Mouse (Mus musculus) cerebellum, postnatal 10 days (tissue): ENCODE measurements around the gene Il3.
A peak's percentile ranks its signal among the peaks of the same experiment; 100 is the strongest.
"Not testable (repeated sequence)": the region's sequence is repeated elsewhere in the genome, so short reads cannot be mapped to it uniquely, and the experiment has no call there.

Experiments
- DNase-seq, 2 experiments: peaks; one replicate each; pipeline ENCODE4 v3.0.0; 2021; ENCODE audit warnings: mixed read lengths in 2 of 2

Gene Il3

GRCm38 (mm10) chr11:54267177-54267576, at the start of gene Il3:
TSS of gene Il3 (minus strand) at chr11:54267277.
- no peak for DNase-seq

- no peak for DNase-seq
Measured at GRCm38 (mm10) chr11:54315336-54315735, 48.3 kb upstream of the Il3 start.

GRCm38 (mm10) chr11:54314740-54315139, 47.7 kb upstream of the Il3 start:
- DNase-seq = peak; percentile 62 to 72

GRCm38 (mm10) chr11:54313391-54314360, 46.6 kb upstream of the Il3 start:
- DNase-seq = peak in 1 of 2 experiments; percentile 1

GRCm38 (mm10) chr11:54312603-54313002, 45.5 kb upstream of the Il3 start:
- no peak for DNase-seq

- peak; percentile 28 to 51 for DNase-seq
Measured at GRCm38 (mm10) chr11:54312021-54312420, 44.9 kb upstream of the Il3 start.

GRCm38 (mm10) chr11:54310588-54310987, 43.5 kb upstream of the Il3 start:
- DNase-seq = no peak

GRCm38 (mm10) chr11:54307139-54307816, 40.2 kb upstream of the Il3 start:
- peak; percentile 67 to 70 for DNase-seq

- DNase-seq = no peak
Measured at GRCm38 (mm10) chr11:54305331-54305730, 38.3 kb upstream of the Il3 start.

- peak; percentile 77 to 86 for DNase-seq
Measured at GRCm38 (mm10) chr11:54304471-54304873, 37.4 kb upstream of the Il3 start.

GRCm38 (mm10) chr11:54303728-54304470, 36.8 kb upstream of the Il3 start, which contains the start of gene Acsl6:
TSS of gene Acsl6 (plus strand) at chr11:54303798.
- DNase-seq = peak; percentile 84 to 87

- no peak for DNase-seq
Measured at GRCm38 (mm10) chr11:54303076-54303727, 36.1 kb upstream of the Il3 start.

- DNase-seq = peak; percentile 34 to 39
Measured at GRCm38 (mm10) chr11:54302606-54303005, 35.5 kb upstream of the Il3 start.

- DNase-seq = peak in 1 of 2 experiments; percentile 35
Measured at GRCm38 (mm10) chr11:54301994-54302393, 34.9 kb upstream of the Il3 start.

GRCm38 (mm10) chr11:54298777-54299176, 31.7 kb upstream of the Il3 start:
- no peak for DNase-seq

GRCm38 (mm10) chr11:54297471-54297870, 30.4 kb upstream of the Il3 start:
- DNase-seq = not testable (repeated sequence)

- no peak for DNase-seq
Measured at GRCm38 (mm10) chr11:54296734-54297133, 29.7 kb upstream of the Il3 start.

GRCm38 (mm10) chr11:54295971-54296370, 28.9 kb upstream of the Il3 start:
- no peak for DNase-seq

- DNase-seq = no peak
Measured at GRCm38 (mm10) chr11:54293980-54294807, 27.1 kb upstream of the Il3 start.

GRCm38 (mm10) chr11:54292163-54292562, 25.1 kb upstream of the Il3 start:
- DNase-seq = no peak

- DNase-seq = no peak
Measured at GRCm38 (mm10) chr11:54287821-54288453, 20.9 kb upstream of the Il3 start.
